Mouse (Mus musculus): ENCODE data around the gene Kif26a. TPM values are rescaled to one million over a fixed set of nuclear protein-coding genes. Genes with fewer than 3 reads are reported as not detected.

Kif26a gene
- polyA plus RNA-seq, 1 experiment from 2014 or later = 10.0 TPM

DNA sequence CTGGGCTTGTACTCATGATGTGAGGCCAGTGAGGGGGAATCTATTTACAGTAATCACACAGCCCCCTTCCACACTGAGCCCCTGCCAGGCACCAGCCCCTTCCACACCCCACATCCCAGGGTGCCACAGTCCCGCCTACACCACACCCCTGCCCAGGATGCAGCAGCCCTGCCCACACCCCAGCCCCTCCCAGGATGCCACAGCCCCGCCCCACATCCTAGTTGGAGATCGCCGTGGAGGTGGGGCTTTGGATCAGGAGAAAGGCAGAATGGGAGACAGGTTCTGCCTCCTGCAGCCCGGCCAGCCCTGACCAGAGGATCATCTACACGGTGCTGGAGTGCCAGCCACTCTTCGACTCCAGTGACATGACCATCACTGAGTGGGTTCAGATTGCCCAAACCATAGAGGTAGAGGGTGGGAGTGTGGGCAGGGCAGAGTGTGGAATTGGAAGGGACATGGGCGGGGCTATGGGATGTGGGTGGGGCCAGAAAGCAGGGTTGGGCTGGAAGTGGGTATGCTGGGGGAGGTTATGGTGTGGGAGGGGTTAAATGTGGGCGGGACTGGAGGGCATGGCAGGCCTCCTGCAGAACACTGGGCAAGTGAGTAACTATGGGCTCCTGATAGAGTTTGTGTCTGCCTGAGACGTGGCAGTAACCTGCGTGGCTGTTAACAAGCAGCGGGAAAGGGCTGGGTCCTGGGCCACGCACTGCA, 33.2 kb upstream of the Kif26a start:
- no peak overlapping the region for H3K4me3 ChIP-seq
- no peak overlapping the region for H3K9ac ChIP-seq (replicated peaks)
- H3K4me2 ChIP-seq (replicated peaks) = no peak overlapping the region
- H3K36me3 ChIP-seq = no peaks in the 10 kb centered on the region
- H3K27me3 ChIP-seq = peaks cover 36% of the 10 kb centered on the region
- H3K4me1 ChIP-seq = 0 out of 2 replicates have a peak, but pooled peaks cover 5% of the 10 kb centered on the region
- H3K27ac ChIP-seq (replicated peaks) = no peak overlapping the region
- no peaks in the 10 kb centered on the region for H3K9me3 ChIP-seq
- WGBS = 17% methylated on average over 13 of the region's 13 CpGs
- peak; percentile 47; the same call in 1 of the 2 replicates for ATAC-seq (ENCODE audit: low FRiP score, low read depth)

- peaks cover 36% of the 10 kb centered on the region for H3K27me3 ChIP-seq
- WGBS = 9% methylated on average over 7 of the region's 7 CpGs
Measured at GRCm38 (mm10) chr12:112113710-112114109, 32.3 kb upstream of the Kif26a start.

DNA sequence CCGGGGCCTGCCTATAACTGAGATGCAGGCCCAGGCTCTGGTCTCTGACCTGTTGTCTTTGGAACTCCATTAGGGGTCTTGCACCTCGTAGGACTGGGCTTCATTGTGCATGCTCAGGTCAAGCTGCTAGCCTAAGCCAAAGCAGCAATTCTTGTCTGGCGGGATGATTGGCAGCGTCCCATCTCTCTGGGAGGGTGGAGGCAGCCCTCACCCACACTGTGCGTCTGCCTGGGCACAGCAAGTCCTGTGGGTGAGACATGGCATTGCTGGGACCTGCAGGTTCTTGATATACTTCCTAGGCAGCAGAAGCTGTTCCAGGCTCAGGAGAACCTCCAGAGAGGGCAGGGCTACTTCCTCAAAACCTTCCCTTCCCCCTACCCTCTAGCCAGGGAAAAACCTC, 29.0 kb upstream of the Kif26a start:
- Histone ChIP-seq H3K9ac (replicated peaks) (no peak overlapping the region), H3K4me1 (0 out of 2 replicates have a peak, but pooled peaks cover 5% of the 10 kb centered on the region), H3K27me3 (peaks cover 33% of the 10 kb centered on the region), H3K36me3 (no peaks in the 10 kb centered on the region), H3K4me2 (replicated peaks) (no peak overlapping the region), H3K9me3 (no peaks in the 10 kb centered on the region), H3K4me3 (no peak overlapping the region), H3K27ac (replicated peaks) (no peak overlapping the region)
- ATAC-seq (ENCODE audit: low FRiP score, low read depth) = no peak
- 79% methylated on average over 5 of the region's 5 CpGs for WGBS

More at GRCm38 (mm10) chr12:112113710-112114109, 32.3 kb upstream of the Kif26a start:
- H3K4me1 ChIP-seq = 0 out of 2 replicates have a peak, but pooled peaks cover 5% of the 10 kb centered on the region
- H3K36me3 ChIP-seq = no peaks in the 10 kb centered on the region
- no peak overlapping the region for H3K4me2 ChIP-seq (replicated peaks)
- H3K9me3 ChIP-seq = no peaks in the 10 kb centered on the region
- H3K4me3 ChIP-seq = no peak overlapping the region
- ATAC-seq (ENCODE audit: low FRiP score, low read depth) = peak; percentile 41
- H3K9ac ChIP-seq (replicated peaks) = no peak overlapping the region
- no peak overlapping the region for H3K27ac ChIP-seq (replicated peaks)

GRCm38 (mm10) chr12:112117649-112118048, 28.4 kb upstream of the Kif26a start:
- 80% methylated on average over 7 of the region's 7 CpGs for WGBS
- Histone ChIP-seq H3K9ac (replicated peaks) (no peak overlapping the region), H3K27me3 (peaks cover 27% of the 10 kb centered on the region), H3K4me3 (no peak overlapping the region), H3K27ac (replicated peaks) (no peak overlapping the region), H3K36me3 (no peaks in the 10 kb centered on the region), H3K4me1 (0 out of 2 replicates have a peak, but pooled peaks cover 5% of the 10 kb centered on the region), H3K9me3 (no peaks in the 10 kb centered on the region), H3K4me2 (replicated peaks) (no peak overlapping the region)
- ATAC-seq (ENCODE audit: low FRiP score, low read depth) = no peak

- no peak for ATAC-seq (ENCODE audit: low FRiP score, low read depth)
- Histone ChIP-seq H3K27me3 (peaks cover 24% of the 10 kb centered on the region), H3K4me3 (no peak overlapping the region), H3K27ac (replicated peaks) (no peak overlapping the region), H3K4me1 (no peaks in the 10 kb centered on the region), H3K4me2 (replicated peaks) (no peak overlapping the region), H3K36me3 (no peaks in the 10 kb centered on the region), H3K9ac (replicated peaks) (no peak overlapping the region), H3K9me3 (no peaks in the 10 kb centered on the region)
- 77% methylated on average over 3 of the region's 3 CpGs for WGBS
Measured at GRCm38 (mm10) chr12:112121188-112121587, 24.8 kb upstream of the Kif26a start.

DNA sequence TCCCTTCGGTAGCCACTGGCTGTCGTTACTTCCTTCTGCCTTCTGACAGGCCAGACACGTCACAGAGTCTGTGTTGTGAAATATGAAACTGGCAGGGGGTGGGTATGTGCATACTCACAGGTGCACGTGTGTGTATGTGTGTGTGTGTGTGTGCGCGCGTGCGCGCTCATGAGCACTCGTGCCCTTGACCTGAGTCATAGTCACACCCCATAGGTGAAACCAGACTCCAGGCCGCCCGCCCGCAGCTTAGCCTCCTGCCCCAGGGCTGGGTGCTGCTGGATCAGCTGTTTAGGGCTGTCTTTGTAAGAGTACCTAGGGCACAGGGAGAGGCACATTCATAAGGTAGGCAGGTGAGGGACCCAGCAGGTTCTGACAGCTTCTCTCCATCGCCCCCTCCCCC, 20.1 kb upstream of the Kif26a start:
- no peaks in the 10 kb centered on the region for H3K36me3 ChIP-seq
- H3K27me3 ChIP-seq = peaks cover 66% of the 10 kb centered on the region
- no peak overlapping the region for H3K4me3 ChIP-seq
- H3K4me2 ChIP-seq (replicated peaks) = no peak overlapping the region
- WGBS = 89% methylated on average over 14 of the region's 14 CpGs
- no peak for ATAC-seq (ENCODE audit: low FRiP score, low read depth)
- peaks cover 11% of the 10 kb centered on the region for H3K4me1 ChIP-seq
- H3K27ac ChIP-seq (replicated peaks) = no peak overlapping the region
- no peaks in the 10 kb centered on the region for H3K9me3 ChIP-seq
- H3K9ac ChIP-seq (replicated peaks) = no peak overlapping the region

GRCm38 (mm10) chr12:112126931-112127635, 18.9 kb upstream of the Kif26a start:
- Histone ChIP-seq H3K27me3 (peaks cover 77% of the 10 kb centered on the region), H3K9me3 (no peaks in the 10 kb centered on the region), H3K36me3 (no peaks in the 10 kb centered on the region), H3K9ac (replicated peaks) (no peak overlapping the region), H3K27ac (replicated peaks) (no peak overlapping the region), H3K4me2 (replicated peaks) (no peak overlapping the region), H3K4me3 (no peak overlapping the region), H3K4me1 (peaks cover 13% of the 10 kb centered on the region)
- no peak for ATAC-seq (ENCODE audit: low FRiP score, low read depth)
- 61% methylated on average over 14 of the region's 14 CpGs for WGBS

DNA sequence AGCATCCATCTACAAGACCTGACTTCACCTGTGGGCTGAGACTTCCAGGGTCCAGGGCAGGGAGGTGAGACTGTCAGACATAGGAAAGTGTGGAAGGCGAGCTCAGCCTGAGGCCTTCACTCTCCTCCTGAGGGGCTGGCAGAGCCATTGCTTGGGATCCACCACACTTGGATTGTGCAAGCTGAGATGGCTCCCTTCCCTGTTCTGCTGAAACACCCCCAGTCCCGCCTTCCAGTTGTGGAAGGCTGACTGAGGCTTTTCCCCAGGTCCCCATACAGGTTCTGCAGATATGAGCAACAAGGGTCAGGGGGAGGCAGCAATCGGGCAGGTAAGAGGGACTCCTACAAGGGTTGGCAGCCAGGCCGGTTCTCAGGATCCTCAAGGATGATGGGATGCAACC, 17.5 kb upstream of the Kif26a start:
- Histone ChIP-seq H3K27ac (replicated peaks) (no peak overlapping the region), H3K4me1 (peaks cover 13% of the 10 kb centered on the region), H3K9ac (replicated peaks) (no peak overlapping the region), H3K4me3 (no peak overlapping the region), H3K27me3 (peaks cover 92% of the 10 kb centered on the region), H3K36me3 (no peaks in the 10 kb centered on the region), H3K9me3 (no peaks in the 10 kb centered on the region), H3K4me2 (replicated peaks) (no peak overlapping the region)
- 71% methylated on average over 4 of the region's 4 CpGs for WGBS
- ATAC-seq (ENCODE audit: low FRiP score, low read depth) = no peak

- Histone ChIP-seq H3K4me1 (peaks cover 13% of the 10 kb centered on the region), H3K4me2 (replicated peaks) (no peak overlapping the region), H3K4me3 (no peak overlapping the region), H3K9ac (replicated peaks) (no peak overlapping the region), H3K36me3 (no peaks in the 10 kb centered on the region), H3K9me3 (no peaks in the 10 kb centered on the region), H3K27me3 (peaks cover 88% of the 10 kb centered on the region), H3K27ac (replicated peaks) (no peak overlapping the region)
- ATAC-seq (ENCODE audit: low FRiP score, low read depth) = no peak
- WGBS = 59% methylated on average over 6 of the region's 6 CpGs
Measured at GRCm38 (mm10) chr12:112129300-112129856, 16.6 kb upstream of the Kif26a start.

- no peaks in the 10 kb centered on the region for H3K36me3 ChIP-seq
- peak overlapping the region; percentile 72 for H3K9ac ChIP-seq (replicated peaks)
- H3K27me3 ChIP-seq = peaks cover 82% of the 10 kb centered on the region
- peaks cover 13% of the 10 kb centered on the region for H3K4me1 ChIP-seq
- H3K4me3 ChIP-seq = peak overlapping the region; percentile 60
- peak; percentile 69 for ATAC-seq (ENCODE audit: low FRiP score, low read depth)
- 2% methylated on average over 54 of the region's 79 CpGs for WGBS
- peak overlapping the region; percentile 94 for H3K4me2 ChIP-seq (replicated peaks)
- H3K9me3 ChIP-seq = no peaks in the 10 kb centered on the region
- no peak overlapping the region for H3K27ac ChIP-seq (replicated peaks)
Measured at GRCm38 (mm10) chr12:112130161-112130860, 15.7 kb upstream of the Kif26a start.

DNA sequence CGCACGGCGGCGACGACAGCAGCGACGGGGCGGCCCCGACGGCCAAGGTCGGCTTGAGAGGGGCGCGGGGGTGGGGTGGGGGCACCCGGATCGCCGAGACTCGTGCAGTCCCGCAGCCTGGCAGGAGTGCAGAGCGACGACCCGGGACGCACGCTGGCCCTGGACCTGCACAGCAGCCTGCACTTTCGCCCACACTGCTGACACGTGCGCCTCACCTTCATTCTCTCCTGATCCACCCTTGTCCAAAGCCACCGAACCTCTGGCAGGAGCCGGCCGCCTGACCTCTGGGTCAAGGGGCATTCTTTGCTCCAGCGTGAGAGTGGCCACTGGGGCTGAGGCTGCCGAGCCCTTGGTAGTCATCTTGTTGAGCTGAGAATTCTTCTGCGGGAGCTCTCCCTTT, 15.1 kb upstream of the Kif26a start:
- ATAC-seq (ENCODE audit: low FRiP score, low read depth) = peak; percentile 32; the same call in 1 of the 2 replicates
- 12% methylated on average over 31 of the region's 32 CpGs for WGBS
- peak overlapping the region; percentile 60 for H3K4me3 ChIP-seq
- H3K27ac ChIP-seq (replicated peaks) = no peak overlapping the region
- H3K9ac ChIP-seq (replicated peaks) = peak overlapping the region; percentile 72; the same call in 1 of the 2 replicates
- H3K36me3 ChIP-seq = no peaks in the 10 kb centered on the region
- H3K4me2 ChIP-seq (replicated peaks) = peak overlapping the region; percentile 94
- H3K9me3 ChIP-seq = no peaks in the 10 kb centered on the region
- H3K27me3 ChIP-seq = peaks cover 79% of the 10 kb centered on the region
- H3K4me1 ChIP-seq = peaks cover 13% of the 10 kb centered on the region

All from midbrain, embryonic 12.5 days (tissue).